Mouse (Mus musculus): Measurements from ENCODE around the gene Usf2.

GRCm38 (mm10) chr7:30996491-30996890, 39.9 kb upstream of the Usf2 start:
- TF ChIP-seq CTCF (IDR thresholded peaks at IDR 0.05; ENCODE audit: low read depth, low read length) (no peak), TAL1 (conservative IDR thresholded peaks at IDR 0.05; ENCODE audit: low read depth, low read length) (no peak), GATA1 (IDR thresholded peaks at IDR 0.05; ENCODE audit: borderline replicate concordance, low read length) (no peak), POLR2AphosphoS5 (IDR thresholded peaks at IDR 0.05; ENCODE audit: insufficient replicate concordance, low read depth, low read length) (no peak)

Measured in G1E (cell line).